Mouse (Mus musculus): ENCODE measurements at regions not wholly inside any gene's neighbourhood (a gene's known extent, or its start where the extent isn't known, plus 50 kb on each side); places are given as distances from the start of the nearest gene placed in this dataset.
A peak's percentile ranks its signal among the peaks of the same experiment; 100 is the strongest.
"Not testable (repeated sequence)": the region's sequence is repeated elsewhere in the genome, so short reads cannot be mapped to it uniquely, and the experiment has no call there.

GRCm38 (mm10) chr5:148662281-148662741 lies 109.7 kb upstream of the Ubl3 start:
- peaks cover 29% of the 10 kb centered on the region for H3K27me3 ChIP-seq (ENCODE audit: insufficient read depth, low read length)
- H3K4me1 ChIP-seq (replicated peaks; ENCODE audit: low read depth, low read length) = peaks cover 25% of the 10 kb centered on the region

GRCm38 (mm10) chr5:148661120-148661519 lies 108.5 kb upstream of the Ubl3 start:
- peaks cover 25% of the 10 kb centered on the region for H3K4me1 ChIP-seq (replicated peaks; ENCODE audit: low read depth, low read length)
- TF ChIP-seq NANOG (IDR thresholded peaks at IDR 0.05; ENCODE audit: borderline replicate concordance, low read length) (no peak), CTCF (conservative IDR thresholded peaks at IDR 0.05; ENCODE audit: low read length) (peak; percentile 91), POU5F1 (IDR thresholded peaks at IDR 0.05; ENCODE audit: borderline replicate concordance, low read length) (no peak)
- H3K9me3 ChIP-seq (ENCODE audit: low read length) = peaks cover 24% of the 10 kb centered on the region
- H3K4me3 ChIP-seq (replicated peaks; ENCODE audit: low read length) = no peak overlapping the region
- peaks cover 19% of the 10 kb centered on the region for H3K27me3 ChIP-seq (ENCODE audit: insufficient read depth, low read length)
- H3K36me3 ChIP-seq (ENCODE audit: insufficient read depth, low read length) = no peaks in the 10 kb centered on the region

More at GRCm38 (mm10) chr5:148662281-148662741, 109.7 kb upstream of the Ubl3 start:
- peaks cover 24% of the 10 kb centered on the region for H3K9me3 ChIP-seq (ENCODE audit: low read length)
- peak overlapping the region; percentile 11; the same call in 1 of the 2 replicates for H3K4me3 ChIP-seq (replicated peaks; ENCODE audit: low read length)
- no peaks in the 10 kb centered on the region for H3K36me3 ChIP-seq (ENCODE audit: insufficient read depth, low read length)
- no peak for TF ChIP-seq POU5F1 (IDR thresholded peaks at IDR 0.05; ENCODE audit: borderline replicate concordance, low read length)
- TF ChIP-seq CTCF (conservative IDR thresholded peaks at IDR 0.05; ENCODE audit: low read length) = no peak
- no peak for TF ChIP-seq NANOG (IDR thresholded peaks at IDR 0.05; ENCODE audit: borderline replicate concordance, low read length)

GRCm38 (mm10) chr5:148657936-148658640 lies 105.5 kb upstream of the Ubl3 start:
- no peak for TF ChIP-seq POU5F1 (IDR thresholded peaks at IDR 0.05; ENCODE audit: borderline replicate concordance, low read length)
- no peak for TF ChIP-seq NANOG (IDR thresholded peaks at IDR 0.05; ENCODE audit: borderline replicate concordance, low read length)
- no peak for TF ChIP-seq CTCF (conservative IDR thresholded peaks at IDR 0.05; ENCODE audit: low read length)
- H3K36me3 ChIP-seq (ENCODE audit: insufficient read depth, low read length) = no peaks in the 10 kb centered on the region

GRCm38 (mm10) chr5:148652525-148653243 lies 100.1 kb upstream of the Ubl3 start:
- Histone ChIP-seq H3K4me1 (replicated peaks; ENCODE audit: low read depth, low read length) (peaks cover 64% of the 10 kb centered on the region), H3K9me3 (ENCODE audit: low read length) (no peaks in the 10 kb centered on the region), H3K27me3 (ENCODE audit: insufficient read depth, low read length) (no peaks in the 10 kb centered on the region), H3K4me3 (replicated peaks; ENCODE audit: low read length) (peak overlapping the region; percentile 53), H3K36me3 (ENCODE audit: insufficient read depth, low read length) (no peaks in the 10 kb centered on the region)
- TF ChIP-seq POU5F1 (IDR thresholded peaks at IDR 0.05; ENCODE audit: borderline replicate concordance, low read length) = no peak
- no peak for TF ChIP-seq CTCF (conservative IDR thresholded peaks at IDR 0.05; ENCODE audit: low read length)
- TF ChIP-seq NANOG (IDR thresholded peaks at IDR 0.05; ENCODE audit: borderline replicate concordance, low read length) = no peak

More at GRCm38 (mm10) chr5:148657936-148658640, 105.5 kb upstream of the Ubl3 start:
- H3K27me3 ChIP-seq (ENCODE audit: insufficient read depth, low read length) = peaks cover 5% of the 10 kb centered on the region; the same call in 1 of the 2 replicates
- peaks cover 27% of the 10 kb centered on the region for H3K4me1 ChIP-seq (replicated peaks; ENCODE audit: low read depth, low read length)
- no peak overlapping the region for H3K4me3 ChIP-seq (replicated peaks; ENCODE audit: low read length)
- peaks cover 20% of the 10 kb centered on the region for H3K9me3 ChIP-seq (ENCODE audit: low read length)

- no peaks in the 10 kb centered on the region for H3K27me3 ChIP-seq (ENCODE audit: insufficient read depth, low read length)
- no peaks in the 10 kb centered on the region for H3K9me3 ChIP-seq (ENCODE audit: low read length)
- peaks cover 72% of the 10 kb centered on the region for H3K4me1 ChIP-seq (replicated peaks; ENCODE audit: low read depth, low read length)
- TF ChIP-seq CTCF (conservative IDR thresholded peaks at IDR 0.05; ENCODE audit: low read length) = no peak
- H3K4me3 ChIP-seq (replicated peaks; ENCODE audit: low read length) = peak overlapping the region; percentile 53
- H3K36me3 ChIP-seq (ENCODE audit: insufficient read depth, low read length) = no peaks in the 10 kb centered on the region
These were observed 99.1 kb upstream of the Ubl3 start for GRCm38 (mm10) chr5:148651736-148652135.

- not testable (repeated sequence) for H3K36me3 ChIP-seq (ENCODE audit: insufficient read depth, low read length); H3K4me3 ChIP-seq (replicated peaks; ENCODE audit: low read length); H3K9me3 ChIP-seq (ENCODE audit: low read length); H3K27me3 ChIP-seq (ENCODE audit: insufficient read depth, low read length)
- H3K4me1 ChIP-seq (replicated peaks; ENCODE audit: low read depth, low read length) = peaks cover 83% of the 10 kb centered on the region
These were observed 97.0 kb upstream of the Ubl3 start for GRCm38 (mm10) chr5:148649573-148649972.

- H3K9me3 ChIP-seq (ENCODE audit: low read length) = no peaks in the 10 kb centered on the region
- TF ChIP-seq CTCF (conservative IDR thresholded peaks at IDR 0.05; ENCODE audit: low read length) (no peak), POU5F1 (IDR thresholded peaks at IDR 0.05; ENCODE audit: borderline replicate concordance, low read length) (no peak), NANOG (IDR thresholded peaks at IDR 0.05; ENCODE audit: borderline replicate concordance, low read length) (no peak)
These were observed 96.5 kb upstream of the Ubl3 start for GRCm38 (mm10) chr5:148649123-148649522.

GRCm38 (mm10) chr5:148647644-148648043 lies 95.1 kb upstream of the Ubl3 start:
- H3K27me3 ChIP-seq (ENCODE audit: insufficient read depth, low read length) = no peaks in the 10 kb centered on the region
- H3K9me3 ChIP-seq (ENCODE audit: low read length) = no peaks in the 10 kb centered on the region
- H3K36me3 ChIP-seq (ENCODE audit: insufficient read depth, low read length) = no peaks in the 10 kb centered on the region
- peaks cover 73% of the 10 kb centered on the region for H3K4me1 ChIP-seq (replicated peaks; ENCODE audit: low read depth, low read length)
- no peak overlapping the region for H3K4me3 ChIP-seq (replicated peaks; ENCODE audit: low read length)
- TF ChIP-seq POU5F1 (IDR thresholded peaks at IDR 0.05; ENCODE audit: borderline replicate concordance, low read length) (no peak), NANOG (IDR thresholded peaks at IDR 0.05; ENCODE audit: borderline replicate concordance, low read length) (no peak), CTCF (conservative IDR thresholded peaks at IDR 0.05; ENCODE audit: low read length) (no peak)

More at GRCm38 (mm10) chr5:148649123-148649522, 96.5 kb upstream of the Ubl3 start:
- Histone ChIP-seq H3K27me3 (ENCODE audit: insufficient read depth, low read length) (no peaks in the 10 kb centered on the region), H3K4me3 (replicated peaks; ENCODE audit: low read length) (no peak overlapping the region), H3K4me1 (replicated peaks; ENCODE audit: low read depth, low read length) (peaks cover 82% of the 10 kb centered on the region), H3K36me3 (ENCODE audit: insufficient read depth, low read length) (no peaks in the 10 kb centered on the region)

All from E14TG2a.4 (cell line).